Mouse (Mus musculus) embryonic facial prominence, embryonic 10.5 days (tissue): ENCODE results near the gene Ccdc138. TPM values are rescaled to one million over a fixed set of nuclear protein-coding genes. Genes with fewer than 3 reads are reported as not detected.

Source experiments
- DNase-seq: peaks from one replicate; pipeline ENCODE4 v3.0.0-alpha.2; 2017; ENCODE audit warnings: low spot score
- H3K27ac ChIP-seq: fragments of 300-500 bp; sonication (generic); replicated peaks from 2 replicates; pipeline ENCODE4 v1.5.1; 2016; ENCODE audit warnings: mild to moderate bottlenecking
- H3K27me3 ChIP-seq: fragments of 300-500 bp; sonication (generic); replicated peaks from 2 replicates; pipeline ENCODE4 v1.6.1; 2016; ENCODE audit warnings: low read depth, mild to moderate bottlenecking; ENCODE audit not compliant: poor library complexity, severe bottlenecking
- H3K36me3 ChIP-seq: fragments of 300-500 bp; sonication (generic); replicated peaks from 2 replicates; pipeline ENCODE4 v1.6.1; 2016; ENCODE audit warnings: mild to moderate bottlenecking, moderate library complexity
- H3K4me1 ChIP-seq: fragments of 300-500 bp; sonication (generic); 2 replicates; pipeline ENCODE4 v1.6.1; 2016
- H3K4me3 ChIP-seq: fragments of 300-500 bp; sonication (generic); 2 replicates; pipeline ENCODE4 v1.5.1; 2016; ENCODE audit warnings: mild to moderate bottlenecking, moderate library complexity
- H3K9me3 ChIP-seq: fragments of 300-500 bp; sonication (generic); 2 replicates; pipeline ENCODE4 v1.6.1; 2016; ENCODE audit warnings: mild to moderate bottlenecking
- whole genome bisulfite sequencing: fragments of 180-500 bp; shearing (Covaris S2); methylation state at CpG from one replicate; pipeline ENCODE4 v1.1.7; 2016; 5-methylcytosine and 5-hydroxymethylcytosine counted together
- polyA plus RNA-seq: library from polyadenylated mRNA; unstranded; fragments of >200 nt; fragmentation: Nextera tagmentation; extraction: Ambion mirVana; gene quantifications from 2 replicates; pipeline ENCODE4 v1.2.1, GENCODE M21; 2016

Gene Ccdc138
- polyA plus RNA-seq, 1 experiment from 2014 or later = 11.5 TPM

GRCm38 (mm10) chr10:58624848-58625711 is 127.3 kb downstream of the Ccdc138 start:
- Histone ChIP-seq H3K27me3 (no peaks in the 10 kb centered on the region), H3K27ac (no peak overlapping the region), H3K4me3 (no peak overlapping the region), H3K9me3 (no peaks in the 10 kb centered on the region), H3K36me3 (no peaks in the 10 kb centered on the region), H3K4me1 (no peaks in the 10 kb centered on the region)
- DNase-seq = no peak
- WGBS = 84% methylated on average over 12 of the region's 12 CpGs

Other genes starting within 250 kb of the Ccdc138 start
- 42.3 and 58.9 TPM in 2 replicates for gene Gcc2, start 242.5 kb upstream of the Ccdc138 start, polyA plus RNA-seq
- gene Lims1, start 174.5 kb upstream of the Ccdc138 start, polyA plus RNA-seq = 107 and 108 TPM in 2 replicates
- gene Ranbp2, start 51.0 kb upstream of the Ccdc138 start, polyA plus RNA-seq = 27.0 and 28.2 TPM in 2 replicates
- gene Edar, start 177.7 kb downstream of the Ccdc138 start, polyA plus RNA-seq = 0.38 and 0.57 TPM in 2 replicates
- not detected in 2 replicates for gene Gm17542, start 220.3 kb downstream of the Ccdc138 start, polyA plus RNA-seq